Mouse (Mus musculus) gastrocnemius, adult 2 months (tissue): ENCODE results near the gene L3mbtl1. TPM values are rescaled to one million over a fixed set of nuclear protein-coding genes. Genes with fewer than 3 reads are reported as not detected.
A peak's percentile ranks its signal among the peaks of the same experiment; 100 is the strongest.

ENCODE experiments used
- DNase-seq: peaks from one replicate; pipeline ENCODE4 v3.0.0; 2022
- H3K27ac ChIP-seq: fragments of 200-600 bp; 2 replicates; pipeline ENCODE4 v1.8.1; 2022; ENCODE audit warnings: mild to moderate bottlenecking
- H3K4me3 ChIP-seq: fragments of 200-600 bp; 2 replicates; pipeline ENCODE4 v1.8.1; 2022; ENCODE audit warnings: mild to moderate bottlenecking, moderate library complexity
- CTCF ChIP-seq: fragments of 200-600 bp; IDR thresholded peaks from 2 replicates; pipeline ENCODE4 v1.8.1; 2022; ENCODE audit warnings: antibody characterized with exemption, mild to moderate bottlenecking, moderate library complexity
- intact Hi-C: fragments of 180-260 bp; cut with DNase I; formaldehyde crosslinking; loops from one replicate; pipeline ENCODE4 v1.15.1; 2025
- total RNA-seq, 2 experiments: library from RNA; stranded (reverse); gene quantifications; 2 replicates each; pipeline ENCODE4 v1.2.3; 2021

L3mbtl1 gene
- total RNA-seq, 2 experiments from 2014 or later: not detected

DNA sequence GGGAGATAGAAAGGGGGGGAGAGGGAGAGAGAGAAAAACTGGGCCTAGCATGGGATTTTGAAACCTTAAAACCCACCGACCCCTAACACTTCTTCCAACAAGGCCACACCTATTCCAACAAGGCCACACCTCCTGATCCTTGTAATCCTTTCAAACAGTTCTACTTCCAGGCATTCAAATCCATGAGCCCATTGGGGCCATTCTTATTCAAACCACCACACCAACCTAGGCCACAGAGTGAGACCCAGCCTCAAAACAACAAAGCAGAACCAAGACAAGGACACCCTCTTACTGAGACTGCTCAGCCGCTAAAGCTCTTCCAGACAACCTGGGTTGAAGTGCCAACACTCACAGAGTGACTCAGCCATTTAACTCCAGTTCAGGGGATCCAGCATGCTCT lies 7.5 kb downstream of the L3mbtl1 start:
- no peak for TF ChIP-seq CTCF
- no peak for DNase-seq
- H3K4me3 ChIP-seq: no peak overlapping the region
- intact Hi-C loops: no loop called here
- H3K27ac ChIP-seq: no peak overlapping the region

- Histone ChIP-seq H3K4me3 (no peak overlapping the region), H3K27ac (no peak overlapping the region)
- DNase-seq: no peak
- TF ChIP-seq CTCF: peak; percentile 23; the same call in 1 of the 2 replicates
- intact Hi-C loops: loop anchor here (5.0 kb wide), 1 partner anchor 35 kb away; no protein-coding TSS in a partner anchor
Observed at GRCm38 (mm10) chr2:162956843-162957242, 13.6 kb downstream of the L3mbtl1 start.

- no peak overlapping the region for H3K4me3 ChIP-seq
- intact Hi-C loops: no loop called here
- no peak overlapping the region for H3K27ac ChIP-seq
- DNase-seq: no peak
- TF ChIP-seq CTCF: no peak
Observed at GRCm38 (mm10) chr2:162961321-162961720, 18.0 kb downstream of the L3mbtl1 start.

DNA sequence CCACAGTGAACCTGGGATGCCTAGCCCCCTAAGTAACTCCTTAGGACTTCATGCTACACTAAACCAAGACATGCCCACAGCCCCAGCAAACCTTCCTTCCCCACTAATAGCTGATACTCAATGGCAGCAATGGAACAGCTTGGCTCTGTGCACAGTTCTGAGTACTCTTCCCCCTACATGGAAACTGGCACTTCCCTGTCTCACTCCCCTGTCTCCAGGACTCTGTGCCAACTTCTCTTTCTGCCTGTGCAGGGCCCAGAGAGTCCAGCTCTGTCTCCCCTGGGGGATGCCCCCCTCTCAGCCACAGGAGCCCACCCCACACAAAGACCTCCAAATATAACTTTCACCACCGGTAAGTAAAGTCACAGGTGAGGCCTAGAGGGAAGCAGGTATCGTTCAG lies 23.5 kb downstream of the L3mbtl1 start:
- Histone ChIP-seq H3K27ac (no peak overlapping the region), H3K4me3 (no peak overlapping the region)
- DNase-seq: no peak
- no peak for TF ChIP-seq CTCF
- intact Hi-C loops: loop anchor here (5.0 kb wide), 1 partner anchor 36 kb away; no protein-coding TSS in a partner anchor

- peak; percentile 55 for DNase-seq
- H3K4me3 ChIP-seq: no peak overlapping the region
- H3K27ac ChIP-seq: no peak overlapping the region
- intact Hi-C loops: loop anchor here (5.0 kb wide), 1 partner anchor 34 kb away; no protein-coding TSS in a partner anchor
- TF ChIP-seq CTCF: peak; percentile 73
Observed at GRCm38 (mm10) chr2:162968357-162968756, 25.1 kb downstream of the L3mbtl1 start.

DNA sequence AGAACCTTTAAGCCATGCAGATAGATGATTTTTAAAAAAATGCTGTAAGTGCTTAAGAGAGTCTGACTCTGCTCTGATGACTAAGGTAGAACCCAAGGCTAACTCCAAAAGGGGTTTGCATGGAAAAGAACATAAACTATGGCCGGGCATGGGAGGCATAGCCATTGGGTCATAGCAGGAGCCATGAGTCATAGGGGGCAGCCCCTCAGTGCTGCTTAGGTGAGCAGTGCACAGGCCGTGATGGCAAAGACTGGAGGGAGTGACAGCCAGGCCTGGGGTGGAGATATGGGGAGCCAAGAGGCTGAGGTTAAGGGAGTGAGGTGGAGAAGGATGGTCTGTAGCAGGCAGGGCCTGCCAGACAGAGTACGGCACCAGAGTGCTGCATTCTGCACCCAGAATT lies 25.8 kb downstream of the L3mbtl1 start:
- Histone ChIP-seq H3K27ac (no peak overlapping the region), H3K4me3 (no peak overlapping the region)
- DNase-seq: no peak
- TF ChIP-seq CTCF: no peak
- intact Hi-C loops: loop anchor here (5.0 kb wide), 1 partner anchor 33 kb away; no protein-coding TSS in a partner anchor

DNA sequence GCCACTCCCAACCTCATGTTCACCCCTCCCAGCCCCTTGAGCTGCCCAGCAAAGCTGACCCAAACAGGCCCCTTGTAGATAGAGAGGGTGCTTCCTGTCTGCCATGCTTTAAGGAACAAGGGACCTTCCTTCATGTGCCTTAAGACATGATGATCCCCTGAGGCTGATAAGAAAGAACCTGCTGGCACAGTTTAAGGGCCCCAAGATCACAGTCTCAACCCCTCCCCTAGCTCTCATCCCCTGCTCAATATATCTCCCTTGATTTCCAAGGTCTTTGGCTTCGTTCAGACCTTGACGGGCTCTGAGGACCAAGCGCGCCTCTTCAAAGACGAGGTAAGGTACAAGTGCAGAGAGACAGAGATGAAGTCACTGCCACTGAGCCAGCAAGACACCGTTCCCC lies 27.6 kb downstream of the L3mbtl1 start:
- no peak for DNase-seq
- intact Hi-C loops: no loop called here
- TF ChIP-seq CTCF: no peak

DNA sequence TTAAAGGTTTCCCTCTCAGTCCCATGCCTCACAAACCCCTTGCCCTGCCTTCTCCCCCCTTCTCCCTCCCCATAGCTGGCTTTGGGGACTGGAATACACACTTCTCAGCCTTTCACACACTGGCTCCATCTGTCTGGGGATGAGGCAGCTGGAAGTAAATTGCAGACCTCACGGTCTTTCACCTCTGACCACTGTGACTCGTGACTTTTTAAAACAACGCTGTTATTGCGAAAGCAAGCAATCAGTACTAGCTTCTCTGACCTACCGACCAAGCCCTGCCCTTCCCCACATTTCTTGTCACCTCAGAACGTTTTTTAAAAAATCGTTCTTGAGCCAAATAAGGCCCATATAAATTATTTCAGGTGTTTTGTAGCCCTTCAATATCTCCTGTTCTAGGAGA lies 29.5 kb downstream of the L3mbtl1 start:
- DNase-seq: no peak
- no peak overlapping the region for H3K4me3 ChIP-seq
- H3K27ac ChIP-seq: no peak overlapping the region
- no peak for TF ChIP-seq CTCF
- intact Hi-C loops: no loop called here

More for the DNA sequence above, 27.6 kb downstream of the L3mbtl1 start:
- Histone ChIP-seq H3K27ac (no peak overlapping the region), H3K4me3 (no peak overlapping the region)

DNA sequence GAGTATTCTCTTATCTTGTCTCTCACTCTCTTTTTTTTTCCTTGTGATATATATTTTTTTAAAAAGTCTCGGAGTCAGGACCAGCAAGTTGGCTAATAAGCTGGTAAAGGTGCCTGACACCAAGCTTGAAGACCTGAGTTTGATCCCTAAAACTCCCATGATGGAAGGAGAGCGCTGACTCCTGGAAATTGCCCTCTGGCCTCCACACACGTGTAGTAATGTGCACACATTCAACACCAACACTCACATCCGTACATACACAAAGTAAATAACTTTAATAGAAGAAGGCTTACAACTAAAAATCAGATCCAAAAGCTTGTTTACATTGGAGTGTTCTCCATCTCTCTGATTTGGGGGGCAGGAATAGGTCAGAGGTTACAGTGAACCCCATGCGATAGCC lies 29.9 kb downstream of the L3mbtl1 start:
- H3K4me3 ChIP-seq: no peak overlapping the region
- intact Hi-C loops: no loop called here
- H3K27ac ChIP-seq: no peak overlapping the region
- no peak for DNase-seq
- no peak for TF ChIP-seq CTCF

DNA sequence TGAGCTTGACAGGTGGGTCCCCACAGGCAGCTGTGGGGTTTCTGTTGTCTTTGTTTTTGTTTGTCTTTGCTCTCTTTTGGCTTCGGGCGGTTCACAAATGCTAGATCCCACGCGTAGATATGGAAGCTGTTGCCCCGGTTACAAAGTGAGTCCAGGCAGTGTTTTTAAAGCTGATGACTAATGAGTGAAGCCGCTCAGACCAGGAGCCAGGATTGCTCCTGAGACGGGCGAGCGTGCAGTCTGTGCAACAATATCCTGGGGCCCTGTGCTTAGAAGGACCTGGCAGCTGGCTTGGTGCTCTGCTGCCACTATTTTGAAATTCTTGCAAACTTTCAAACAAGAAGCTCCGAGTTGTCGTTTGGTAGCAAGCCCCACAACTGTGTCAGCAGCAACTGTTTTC lies 30.4 kb downstream of the L3mbtl1 start:
- intact Hi-C loops: no loop called here
- Histone ChIP-seq H3K4me3 (no peak overlapping the region), H3K27ac (no peak overlapping the region)
- TF ChIP-seq CTCF: no peak
- DNase-seq: peak; percentile 40

GRCm38 (mm10) chr2:162975157-162975775 lies 32.0 kb downstream of the L3mbtl1 start:
- no peak for TF ChIP-seq CTCF
- peak overlapping the region; percentile 56 for H3K27ac ChIP-seq

DNA sequence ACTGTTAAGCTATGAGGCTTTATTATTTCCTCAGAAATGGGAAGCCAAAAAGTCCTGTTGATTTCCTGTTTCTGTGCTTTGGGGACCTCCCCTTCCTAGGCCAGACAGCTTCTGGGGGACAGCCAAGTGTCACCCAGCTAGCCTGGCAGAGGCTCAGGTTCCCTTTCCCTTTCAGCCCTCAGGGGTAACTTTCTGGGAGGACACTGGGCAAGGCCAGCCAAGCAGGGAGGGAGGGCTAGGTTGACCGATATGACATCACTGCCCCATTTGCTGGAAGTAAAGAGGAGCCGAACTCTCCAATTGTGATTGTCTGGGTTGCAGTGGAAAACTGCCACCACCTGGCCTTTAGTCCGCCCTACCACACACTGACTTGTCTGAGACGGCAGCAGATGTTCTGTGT lies 32.7 kb downstream of the L3mbtl1 start:
- Histone ChIP-seq H3K27ac (peak overlapping the region; percentile 38), H3K4me3 (no peak overlapping the region)
- intact Hi-C loops: no loop called here
- DNase-seq: peak; percentile 62
- TF ChIP-seq CTCF: no peak

More at GRCm38 (mm10) chr2:162975157-162975775, 32.0 kb downstream of the L3mbtl1 start:
- no peak overlapping the region for H3K4me3 ChIP-seq
- intact Hi-C loops: no loop called here
- peak; percentile 60 for DNase-seq

DNA sequence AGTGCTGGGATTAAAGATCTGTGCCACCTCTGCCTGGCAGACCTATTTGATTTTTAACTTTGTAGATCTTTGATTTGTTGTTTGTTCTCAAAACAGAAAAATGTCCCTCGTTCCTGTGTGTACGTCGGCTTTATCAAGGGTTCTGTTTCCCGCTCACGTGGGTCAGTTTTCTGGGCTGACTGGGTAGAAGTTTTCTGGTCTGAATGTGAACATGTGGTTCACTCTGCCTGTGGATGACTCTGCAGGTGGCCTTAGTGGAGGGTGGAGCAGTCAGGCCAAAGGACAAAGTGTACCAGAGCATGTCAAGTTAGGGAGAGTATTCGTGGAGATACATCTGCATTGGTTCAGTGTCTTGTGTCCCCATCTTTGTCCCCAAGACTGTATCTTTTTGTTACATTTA lies 41.1 kb downstream of the L3mbtl1 start:
- H3K27ac ChIP-seq: no peak overlapping the region
- DNase-seq: no peak
- no peak overlapping the region for H3K4me3 ChIP-seq
- intact Hi-C loops: no loop called here
- TF ChIP-seq CTCF: no peak

- DNase-seq: peak; percentile 34
- Histone ChIP-seq H3K27ac (no peak overlapping the region), H3K4me3 (no peak overlapping the region)
- intact Hi-C loops: no loop called here
- TF ChIP-seq CTCF: no peak
Observed at GRCm38 (mm10) chr2:162985923-162986322, 42.7 kb downstream of the L3mbtl1 start.
